Mouse (Mus musculus) midbrain, embryonic 15.5 days (tissue): ENCODE measurements at regions not wholly inside any gene's neighbourhood (a gene's known extent, or its start where the extent isn't known, plus 50 kb on each side); places are given as distances from the start of the nearest gene placed in this dataset.

ENCODE experiments used
- ATAC-seq: fragments of 200-750 bp; cut with Nextera tagmentation; replicated peaks from 2 replicates; pipeline ENCODE4 v1.8.0; 2017; ENCODE audit warnings: moderate TSS enrichment
- H3K27ac ChIP-seq: fragments of 300-500 bp; sonication (generic); 2 replicates; pipeline ENCODE4 v1.5.1; 2015; ENCODE audit warnings: mild to moderate bottlenecking, inconsistent platforms
- H3K27me3 ChIP-seq: fragments of 300-500 bp; sonication (generic); replicated peaks from 2 replicates; pipeline ENCODE4 v1.6.1; 2015; ENCODE audit warnings: inconsistent platforms
- H3K36me3 ChIP-seq: fragments of 300-500 bp; sonication (generic); replicated peaks from 2 replicates; pipeline ENCODE4 v1.6.1; 2015; ENCODE audit warnings: inconsistent platforms
- H3K4me1 ChIP-seq: fragments of 300-500 bp; sonication (generic); 2 replicates; pipeline ENCODE4 v1.6.1; 2015; ENCODE audit warnings: inconsistent platforms
- H3K4me2 ChIP-seq: fragments of 300-500 bp; sonication (generic); 2 replicates; pipeline ENCODE4 v1.6.1; 2015; ENCODE audit warnings: inconsistent platforms, mild to moderate bottlenecking, moderate library complexity
- H3K4me3 ChIP-seq: fragments of 300-500 bp; sonication (generic); 2 replicates; pipeline ENCODE4 v1.5.1; 2015; ENCODE audit warnings: mild to moderate bottlenecking, inconsistent platforms
- H3K9ac ChIP-seq: fragments of 300-500 bp; sonication (generic); 2 replicates; pipeline ENCODE4 v1.6.1; 2015; ENCODE audit warnings: mild to moderate bottlenecking, inconsistent platforms
- H3K9me3 ChIP-seq: fragments of 300-500 bp; sonication (generic); 2 replicates; pipeline ENCODE4 v1.6.1; 2016; ENCODE audit warnings: inconsistent platforms
- WGBS: fragments of 180-500 bp; shearing (Covaris S2); methylation state at CpG from one replicate; pipeline ENCODE4 v1.1.7; 2015; ENCODE audit warnings: mixed read lengths; 5-methylcytosine and 5-hydroxymethylcytosine counted together

- Histone ChIP-seq H3K36me3 (no peaks in the 10 kb centered on the region), H3K9ac (no peak overlapping the region), H3K27ac (0 out of 2 replicates have a peak overlapping the region, but pooled peaks have one; percentile 17), H3K9me3 (no peaks in the 10 kb centered on the region), H3K4me1 (peaks cover 28% of the 10 kb centered on the region), H3K4me3 (no peak overlapping the region), H3K27me3 (0 out of 2 replicates have a peak, but pooled peaks cover 3% of the 10 kb centered on the region), H3K4me2 (no peak overlapping the region)
- 67% methylated on average over 4 of the region's 4 CpGs for WGBS
- ATAC-seq = no peak; the same call in 1 of the 2 replicates
Observed at GRCm38 (mm10) chr5:120286787-120287186, 144.7 kb upstream of the Lhx5 start.

GRCm38 (mm10) chr5:120288036-120288684, 143.3 kb upstream of the Lhx5 start:
- 0 out of 2 replicates have a peak, but pooled peaks cover 5% of the 10 kb centered on the region for H3K27me3 ChIP-seq
- H3K4me3 ChIP-seq = no peak overlapping the region
- no peaks in the 10 kb centered on the region for H3K36me3 ChIP-seq
- peak; percentile 75 for ATAC-seq
- peak overlapping the region; percentile 37 for H3K4me2 ChIP-seq
- H3K4me1 ChIP-seq = peaks cover 25% of the 10 kb centered on the region
- peak overlapping the region; percentile 65 for H3K27ac ChIP-seq
- WGBS = 3% methylated on average over 23 of the region's 23 CpGs
- no peak overlapping the region for H3K9ac ChIP-seq
- H3K9me3 ChIP-seq = no peaks in the 10 kb centered on the region

GRCm38 (mm10) chr5:120294526-120295078, 136.9 kb upstream of the Lhx5 start:
- peak overlapping the region; percentile 54 for H3K27ac ChIP-seq
- no peaks in the 10 kb centered on the region for H3K9me3 ChIP-seq
- H3K4me1 ChIP-seq = peaks cover 20% of the 10 kb centered on the region
- 36% methylated on average over 16 of the region's 16 CpGs for WGBS
- H3K9ac ChIP-seq = no peak overlapping the region
- H3K4me3 ChIP-seq = no peak overlapping the region
- H3K27me3 ChIP-seq = peaks cover 9% of the 10 kb centered on the region; the same call in 1 of the 2 replicates
- no peaks in the 10 kb centered on the region for H3K36me3 ChIP-seq
- ATAC-seq = no peak; the same call in 1 of the 2 replicates
- no peak overlapping the region for H3K4me2 ChIP-seq

GRCm38 (mm10) chr5:120297190-120297589, 134.3 kb upstream of the Lhx5 start:
- no peak overlapping the region for H3K9ac ChIP-seq
- no peaks in the 10 kb centered on the region for H3K36me3 ChIP-seq
- peaks cover 37% of the 10 kb centered on the region for H3K4me1 ChIP-seq
- WGBS = 7% methylated on average over 10 of the region's 10 CpGs
- peaks cover 23% of the 10 kb centered on the region for H3K27me3 ChIP-seq
- H3K4me3 ChIP-seq = no peak overlapping the region
- no peak for ATAC-seq
- H3K27ac ChIP-seq = no peak overlapping the region
- no peak overlapping the region for H3K4me2 ChIP-seq
- no peaks in the 10 kb centered on the region for H3K9me3 ChIP-seq

GRCm38 (mm10) chr5:120297665-120298282, 133.7 kb upstream of the Lhx5 start:
- no peak overlapping the region for H3K9ac ChIP-seq
- peaks cover 43% of the 10 kb centered on the region for H3K4me1 ChIP-seq
- WGBS = 46% methylated on average over 3 of the region's 3 CpGs
- ATAC-seq = no peak
- H3K4me3 ChIP-seq = no peak overlapping the region
- H3K4me2 ChIP-seq = no peak overlapping the region
- H3K9me3 ChIP-seq = no peaks in the 10 kb centered on the region
- H3K36me3 ChIP-seq = no peaks in the 10 kb centered on the region
- peaks cover 23% of the 10 kb centered on the region for H3K27me3 ChIP-seq
- H3K27ac ChIP-seq = no peak overlapping the region

- Histone ChIP-seq H3K36me3 (no peaks in the 10 kb centered on the region), H3K9ac (peak overlapping the region; percentile 43; the same call in 1 of the 2 replicates), H3K4me2 (peak overlapping the region; percentile 64), H3K4me1 (peaks cover 34% of the 10 kb centered on the region), H3K4me3 (peak overlapping the region; percentile 32), H3K27me3 (peaks cover 32% of the 10 kb centered on the region), H3K27ac (peak overlapping the region; percentile 68), H3K9me3 (no peaks in the 10 kb centered on the region)
- WGBS = 4% methylated on average over 14 of the region's 16 CpGs
- peak; percentile 53; the same call in 1 of the 2 replicates for ATAC-seq
Observed at GRCm38 (mm10) chr5:120301672-120302071, 129.8 kb upstream of the Lhx5 start.

GRCm38 (mm10) chr5:120302307-120302706, 129.2 kb upstream of the Lhx5 start:
- 1% methylated on average over 47 of the region's 47 CpGs for WGBS
- Histone ChIP-seq H3K9me3 (no peaks in the 10 kb centered on the region), H3K4me1 (peaks cover 27% of the 10 kb centered on the region), H3K9ac (peak overlapping the region; percentile 43), H3K36me3 (no peaks in the 10 kb centered on the region), H3K4me2 (peak overlapping the region; percentile 64), H3K27me3 (peaks cover 32% of the 10 kb centered on the region), H3K4me3 (peak overlapping the region; percentile 32), H3K27ac (peak overlapping the region; percentile 68)
- ATAC-seq = peak; percentile 28

GRCm38 (mm10) chr5:120304295-120304701, 127.2 kb upstream of the Lhx5 start:
- no peak for ATAC-seq
- Histone ChIP-seq H3K27me3 (peaks cover 26% of the 10 kb centered on the region), H3K9me3 (no peaks in the 10 kb centered on the region), H3K27ac (no peak overlapping the region), H3K4me1 (peaks cover 26% of the 10 kb centered on the region), H3K4me3 (no peak overlapping the region), H3K36me3 (no peaks in the 10 kb centered on the region), H3K9ac (no peak overlapping the region), H3K4me2 (peak overlapping the region; percentile 20)
- 16% methylated on average over 12 of the region's 13 CpGs for WGBS

- Histone ChIP-seq H3K4me2 (no peak overlapping the region), H3K27me3 (no peaks in the 10 kb centered on the region), H3K9me3 (no peaks in the 10 kb centered on the region), H3K9ac (no peak overlapping the region), H3K36me3 (no peaks in the 10 kb centered on the region), H3K4me3 (no peak overlapping the region), H3K4me1 (no peaks in the 10 kb centered on the region), H3K27ac (no peak overlapping the region)
- WGBS = 89% methylated on average over 6 of the region's 6 CpGs
- ATAC-seq = no peak
Observed at GRCm38 (mm10) chr5:120312299-120312698, 119.2 kb upstream of the Lhx5 start.

- Histone ChIP-seq H3K4me1 (no peaks in the 10 kb centered on the region), H3K27me3 (no peaks in the 10 kb centered on the region), H3K36me3 (no peaks in the 10 kb centered on the region), H3K27ac (no peak overlapping the region), H3K4me2 (no peak overlapping the region), H3K4me3 (no peak overlapping the region), H3K9ac (no peak overlapping the region), H3K9me3 (no peaks in the 10 kb centered on the region)
- ATAC-seq = no peak
- 82% methylated on average over 6 of the region's 6 CpGs for WGBS
Observed at GRCm38 (mm10) chr5:120313984-120314383, 117.5 kb upstream of the Lhx5 start.

GRCm38 (mm10) chr5:120315116-120315515, 116.4 kb upstream of the Lhx5 start:
- Histone ChIP-seq H3K9ac (no peak overlapping the region), H3K9me3 (no peaks in the 10 kb centered on the region), H3K4me3 (no peak overlapping the region), H3K27me3 (no peaks in the 10 kb centered on the region), H3K36me3 (no peaks in the 10 kb centered on the region), H3K4me1 (no peaks in the 10 kb centered on the region), H3K27ac (no peak overlapping the region), H3K4me2 (no peak overlapping the region)
- ATAC-seq = no peak
- 45% methylated on average over 8 of the region's 8 CpGs for WGBS

- H3K27ac ChIP-seq = no peak overlapping the region
- WGBS = 63% methylated on average over 1 of the region's 1 CpGs
- H3K4me2 ChIP-seq = no peak overlapping the region
- H3K9me3 ChIP-seq = no peaks in the 10 kb centered on the region
- no peak overlapping the region for H3K4me3 ChIP-seq
- no peaks in the 10 kb centered on the region for H3K36me3 ChIP-seq
- no peaks in the 10 kb centered on the region for H3K27me3 ChIP-seq
- no peak overlapping the region for H3K9ac ChIP-seq
- peaks cover 15% of the 10 kb centered on the region for H3K4me1 ChIP-seq
- no peak for ATAC-seq
Observed at GRCm38 (mm10) chr5:120318951-120319350, 112.5 kb upstream of the Lhx5 start.
